Mouse (Mus musculus): Measurements from ENCODE around the gene Cfap43.

DNA sequence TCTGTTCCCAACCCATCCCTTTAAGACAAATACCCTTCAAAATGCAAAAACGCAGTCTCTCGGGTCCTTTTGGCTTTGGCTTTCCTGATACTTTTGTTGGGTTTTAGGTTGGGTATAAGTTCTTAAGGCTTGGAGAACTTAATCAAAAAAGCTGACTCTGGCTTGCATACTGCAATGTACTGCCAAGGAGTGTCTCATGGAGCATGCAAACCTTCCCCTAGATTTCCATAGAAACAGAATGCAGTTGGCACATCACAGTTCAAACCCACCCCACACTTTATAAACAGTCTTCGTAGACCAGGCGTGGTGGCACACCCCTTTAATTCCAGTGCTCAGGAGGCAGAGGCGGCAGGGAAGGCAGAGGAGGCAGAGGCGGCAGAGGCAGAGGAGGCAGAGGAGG, 141.2 kb downstream of the Cfap43 start:
- no peak for TF ChIP-seq CTCF (conservative IDR thresholded peaks at IDR 0.05; ENCODE audit: insufficient read depth, insufficient read length, low read depth, low read length)
- TF ChIP-seq POLR2A (IDR thresholded peaks at IDR 0.05; ENCODE audit: low read depth, low read length): no peak

All from kidney, adult 2 months (tissue).